Mouse (Mus musculus) right cerebral cortex, postnatal 36 days (tissue): ENCODE results near the gene Hsd11b1.
"Not testable (repeated sequence)": the region's sequence is repeated elsewhere in the genome, so short reads cannot be mapped to it uniquely, and the experiment has no call there.

Experiments used
- DNase-seq, 2 experiments: peaks; one replicate each; pipeline ENCODE4 v3.0.0; 2022; ENCODE audit warnings: low spot score in 2 of 2, mixed read lengths in 1 of 2

The Hsd11b1 gene

DNA sequence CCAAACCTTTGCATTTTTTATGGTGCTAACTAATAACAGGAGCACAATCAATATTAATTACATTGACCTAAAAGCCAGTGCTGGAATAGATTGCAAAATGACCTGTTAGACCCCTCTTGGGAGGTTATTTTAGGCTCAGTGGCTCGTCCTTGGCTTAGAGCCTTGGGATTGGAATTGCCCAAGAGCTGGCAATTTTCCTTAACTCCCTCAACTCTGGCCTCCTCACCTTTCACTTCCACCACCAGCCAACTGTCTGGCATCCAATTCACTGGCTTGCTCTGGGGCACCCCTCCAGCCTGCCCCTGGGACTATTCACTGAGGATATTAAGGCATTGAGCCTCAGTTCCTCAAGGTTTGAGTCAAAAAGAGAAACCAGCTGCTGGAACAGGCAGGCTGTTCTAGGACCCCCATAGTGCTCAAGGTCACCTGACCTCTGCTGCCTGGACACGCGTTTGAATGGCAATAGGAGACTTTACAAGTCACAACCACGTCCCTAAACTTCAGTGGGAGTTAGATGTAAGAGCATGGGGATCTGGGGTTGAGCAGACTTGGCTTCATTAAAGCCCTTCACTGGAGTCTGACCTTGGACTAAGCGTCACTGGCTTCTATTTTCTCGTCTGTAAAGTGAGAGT, 14.7 kb upstream of the Hsd11b1 start:
- no peak for DNase-seq

- DNase-seq: no peak
Observed at GRCm38 (mm10) chr1:193274407-193275071, 10.7 kb upstream of the Hsd11b1 start.

DNA sequence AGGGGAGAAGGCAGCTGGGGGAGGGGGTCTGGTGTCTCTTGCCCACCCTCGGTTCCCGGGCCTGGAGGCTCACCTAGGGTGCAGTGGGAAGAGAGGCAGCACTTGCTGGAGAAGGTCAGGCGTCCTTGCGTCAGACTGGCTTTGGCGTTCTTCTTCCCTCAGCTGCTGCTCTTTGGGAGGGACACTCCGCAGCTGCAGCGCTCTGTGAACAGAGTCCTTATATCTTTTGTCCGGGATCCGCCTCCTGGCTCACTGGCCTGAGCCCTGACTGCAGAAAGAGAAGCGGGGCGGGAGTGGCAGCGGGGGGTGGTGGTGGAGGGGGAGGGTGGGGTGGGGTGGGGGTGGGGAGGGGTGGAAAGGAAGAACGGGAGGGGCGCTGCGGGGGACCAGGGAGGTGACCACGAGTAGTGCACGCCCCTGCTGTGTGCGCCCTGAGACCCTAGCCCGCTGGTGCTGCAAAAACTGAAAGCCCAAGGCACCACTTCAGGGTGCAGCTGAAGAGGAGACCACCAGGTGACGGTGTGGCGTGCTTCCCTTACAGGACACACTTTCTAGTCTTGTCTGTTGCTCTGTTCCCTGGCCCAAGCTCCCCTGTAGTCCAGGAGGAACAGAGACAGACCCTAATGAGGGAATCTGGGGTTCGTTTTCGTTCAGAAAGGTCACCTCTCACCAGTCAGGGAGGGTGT, 9.2 kb upstream of the Hsd11b1 start, which contains the start of gene G0s2:
Gene G0s2 (minus strand): TSS at position 302 of the 686 bp plus-strand sequence.
- DNase-seq: peak; percentile 32 to 41

GRCm38 (mm10) chr1:193272137-193272915, 8.5 kb upstream of the Hsd11b1 start:
- no peak for DNase-seq

DNA sequence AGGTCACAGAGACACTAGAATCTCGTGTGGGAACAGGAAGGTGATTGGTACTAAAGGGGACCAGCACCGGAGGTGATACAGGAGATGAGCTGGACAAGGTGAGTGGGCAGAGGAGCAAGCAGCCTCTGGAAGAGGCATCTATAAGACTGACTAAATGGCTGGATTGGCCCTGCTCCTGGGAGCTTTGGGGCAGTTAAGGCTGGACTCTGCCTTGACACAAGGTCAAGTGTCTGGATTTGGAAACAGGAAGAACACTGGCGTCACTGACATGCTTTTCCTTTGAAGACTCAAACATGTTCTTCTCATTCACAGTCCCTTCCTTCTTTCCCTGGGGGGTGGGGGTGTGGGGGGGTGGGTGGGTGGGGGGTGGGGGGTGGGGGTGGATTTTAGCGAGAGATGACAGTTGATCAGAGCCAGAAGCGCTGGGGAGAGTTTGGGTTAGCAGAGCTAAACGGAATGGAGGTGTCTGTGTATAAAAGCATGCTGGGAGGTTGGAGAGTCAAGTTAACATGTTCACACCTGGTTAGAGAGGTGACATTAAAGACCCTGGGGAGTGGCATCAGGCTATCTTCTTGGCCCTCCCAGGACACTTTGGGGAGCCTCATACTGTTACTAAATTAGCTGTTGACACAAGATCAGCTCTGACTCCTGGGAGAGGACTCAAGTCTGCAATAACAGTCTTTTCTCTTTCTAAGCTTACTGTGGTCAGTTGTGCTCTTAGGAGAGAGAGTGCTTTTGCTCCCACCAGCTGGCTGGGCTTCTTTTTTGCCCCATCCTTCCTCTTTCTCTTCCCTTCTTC, 7.3 kb upstream of the Hsd11b1 start:
- DNase-seq: no peak

DNA sequence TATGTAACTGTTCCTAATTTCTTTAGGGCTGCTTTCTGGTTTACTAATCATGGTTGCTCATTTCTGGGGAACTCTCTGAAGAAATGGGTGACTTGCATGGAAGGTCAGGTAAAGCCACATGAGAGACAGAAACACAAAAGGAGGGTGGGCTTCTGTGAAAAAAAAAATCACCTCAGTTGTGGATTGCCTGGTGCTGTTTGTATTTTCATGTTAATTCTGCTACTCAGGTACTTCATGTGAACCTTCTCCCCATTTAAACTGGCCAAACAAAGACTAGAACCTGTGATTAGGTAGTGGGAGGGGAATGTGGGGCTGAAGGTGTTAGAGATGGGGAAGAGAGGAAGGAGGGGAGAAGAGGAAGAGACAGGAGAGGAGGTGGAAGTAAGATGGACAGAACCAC, 1.9 kb upstream of the Hsd11b1 start:
- no peak for DNase-seq

DNA sequence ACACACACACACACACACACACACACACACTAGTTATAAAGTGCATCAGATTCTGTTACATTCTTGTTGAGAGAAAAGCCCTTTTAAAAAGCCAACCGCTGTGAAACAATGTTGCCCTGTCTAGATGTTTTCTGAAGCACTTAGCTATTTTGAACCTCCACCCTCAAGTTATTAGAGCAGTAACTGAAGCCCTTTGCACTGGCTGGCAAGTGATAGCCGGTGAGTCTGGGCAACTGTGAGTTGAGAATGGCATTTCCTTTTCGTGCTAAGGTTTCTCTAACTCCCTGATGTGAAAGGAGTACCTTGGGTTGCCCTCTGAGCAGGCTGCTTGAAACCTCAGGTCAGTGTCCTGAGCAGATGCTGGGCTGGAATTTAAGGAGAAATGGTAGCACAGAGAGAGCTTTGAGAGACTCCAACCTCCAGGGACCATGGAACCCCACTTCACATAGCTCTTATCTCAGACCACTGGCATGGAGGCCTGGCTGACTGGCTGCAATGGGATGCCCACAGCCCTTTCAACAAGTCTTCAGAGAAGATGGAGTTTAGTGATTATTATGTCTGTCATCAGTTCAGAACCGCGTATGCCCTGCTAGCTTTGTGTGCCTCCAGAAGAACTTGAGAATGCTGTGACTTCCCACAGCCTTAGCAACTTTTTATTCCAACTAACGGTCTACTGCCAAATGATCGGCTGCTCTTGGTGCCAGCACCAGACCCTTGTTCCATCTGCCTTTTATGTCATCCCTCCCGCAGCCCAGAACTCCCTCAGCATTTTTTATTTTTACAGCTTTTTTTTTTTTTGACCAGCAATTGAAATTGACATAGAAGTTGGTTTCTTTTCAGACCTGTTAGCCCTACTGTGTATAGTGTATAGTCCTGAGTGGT, 608 bp downstream of the Hsd11b1 start:
- DNase-seq: no peak

- no peak for DNase-seq
Observed at GRCm38 (mm10) chr1:193261897-193262548, 1.9 kb downstream of the Hsd11b1 start.

DNA sequence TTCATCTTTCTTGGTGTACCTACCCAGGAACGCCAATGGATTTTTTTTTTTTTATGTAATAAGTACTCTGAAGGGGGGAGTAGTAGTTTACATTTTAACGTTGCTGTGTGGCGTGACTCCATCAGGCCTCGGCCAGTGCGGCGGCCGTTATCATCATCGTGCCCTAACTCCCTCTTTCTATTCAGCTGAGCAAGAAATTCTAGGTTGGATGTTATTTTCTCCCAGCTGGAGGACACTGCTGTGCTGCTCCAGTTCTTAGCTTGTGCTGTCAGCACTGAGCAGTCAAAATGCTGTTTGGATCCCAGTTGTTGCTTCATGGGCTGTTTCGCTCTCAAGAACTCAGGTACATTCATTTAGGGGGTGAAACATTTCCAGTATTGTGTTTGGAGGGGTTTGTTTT, 4.3 kb downstream of the Hsd11b1 start:
- DNase-seq: no peak

- no peak for DNase-seq
Observed at GRCm38 (mm10) chr1:193256621-193257098, 7.2 kb downstream of the Hsd11b1 start.

DNA sequence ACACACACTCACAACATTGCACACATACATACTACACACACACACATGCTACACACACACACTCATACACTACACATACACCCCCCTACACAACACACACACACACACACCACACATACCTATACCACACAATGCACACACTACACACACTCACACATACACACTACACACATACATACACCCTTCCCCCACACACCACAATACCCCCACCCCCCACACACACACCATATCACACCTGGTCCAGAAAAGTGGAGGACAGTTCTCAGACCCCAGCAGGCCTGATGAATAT, 7.6 kb downstream of the Hsd11b1 start:
- no peak for DNase-seq

GRCm38 (mm10) chr1:193255488-193256288, 8.2 kb downstream of the Hsd11b1 start:
- peak in 1 of 2 experiments; percentile 49 for DNase-seq

- no peak for DNase-seq
Observed at GRCm38 (mm10) chr1:193255032-193255431, 8.8 kb downstream of the Hsd11b1 start.

DNA sequence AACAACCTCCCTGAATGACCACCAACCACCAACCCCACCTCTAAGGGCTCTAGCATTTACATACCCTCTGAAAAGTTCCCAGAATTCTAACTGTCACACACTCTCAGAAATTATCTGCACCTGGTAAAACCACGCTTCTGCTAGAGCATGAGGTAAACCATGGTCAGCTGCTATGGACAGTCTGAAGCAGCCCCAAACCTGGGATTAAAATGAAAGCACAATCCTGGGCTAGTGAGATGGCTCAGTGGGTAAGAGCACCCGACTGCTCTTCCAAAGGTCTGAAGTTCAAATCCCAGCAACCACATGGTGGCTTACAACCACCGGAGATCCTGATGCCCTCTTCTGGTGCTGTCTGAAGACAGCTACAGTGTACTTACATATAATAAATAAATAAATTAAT, 10.0 kb downstream of the Hsd11b1 start:
- DNase-seq: not testable (repeated sequence)

- DNase-seq: no peak
Observed at GRCm38 (mm10) chr1:193252616-193253015, 11.3 kb downstream of the Hsd11b1 start.

DNA sequence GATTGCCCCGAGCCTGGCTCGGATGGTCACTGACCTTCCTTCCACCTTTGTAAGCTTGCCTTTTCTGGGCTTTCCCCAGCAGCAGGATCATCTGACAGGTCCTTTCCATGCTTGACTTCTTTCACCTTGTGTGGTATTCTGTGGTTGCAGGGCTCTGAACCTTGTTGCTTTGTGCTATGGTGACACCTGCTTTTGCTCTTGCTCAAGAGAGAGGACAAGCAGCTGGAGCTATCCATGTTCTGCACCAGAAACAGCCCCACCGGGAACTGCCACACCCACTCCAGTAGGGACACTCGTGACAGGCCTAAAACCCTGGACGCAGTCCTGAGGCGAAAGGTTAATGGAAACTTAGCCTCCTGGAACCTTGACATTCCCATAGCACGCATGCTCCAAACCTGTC, 12.5 kb downstream of the Hsd11b1 start:
- no peak for DNase-seq

- DNase-seq: peak in 1 of 2 experiments; percentile 40
Observed at GRCm38 (mm10) chr1:193250026-193250425, 13.8 kb downstream of the Hsd11b1 start.

DNA sequence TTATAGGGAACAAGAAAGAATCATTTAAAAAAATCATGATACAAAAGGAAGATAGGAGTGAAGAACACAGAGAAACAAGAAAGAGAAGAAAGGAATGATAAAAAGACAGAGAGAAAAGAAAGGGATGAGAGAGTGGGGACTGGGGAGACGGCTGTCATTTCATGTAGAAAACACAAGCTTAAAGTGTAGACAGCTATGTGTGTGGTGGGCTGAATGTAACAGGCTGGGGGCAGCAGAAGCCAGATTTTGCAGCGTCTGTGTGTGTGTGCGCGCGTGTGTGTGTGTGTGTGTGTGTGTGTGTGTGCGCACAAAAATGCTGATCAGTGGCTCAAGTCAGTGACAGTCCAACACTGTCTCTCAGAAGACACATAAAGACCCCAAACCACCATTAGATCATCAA, 19.6 kb downstream of the Hsd11b1 start:
- DNase-seq: no peak
